Mouse (Mus musculus) hindbrain, embryonic 16.5 days (tissue): ENCODE data around the gene 1700013G24Rik. TPM values are rescaled to one million over a fixed set of nuclear protein-coding genes. Genes with fewer than 3 reads are reported as not detected.

ENCODE experiments used
- ATAC-seq: fragments of 200-750 bp; cut with Nextera tagmentation; 2 replicates; pipeline ENCODE4 v1.8.0; 2017; ENCODE audit warnings: moderate TSS enrichment, moderate library complexity
- H3K27ac ChIP-seq: fragments of 300-500 bp; sonication (generic); 2 replicates; pipeline ENCODE4 v1.5.1; 2014; ENCODE audit warnings: low read depth, mild to moderate bottlenecking, control low read depth, low read length, moderate library complexity
- H3K27me3 ChIP-seq: fragments of 300-500 bp; sonication (generic); replicated peaks from 2 replicates; pipeline ENCODE4 v1.6.1; 2014; ENCODE audit warnings: low read length; ENCODE audit not compliant: control insufficient read depth, insufficient read depth
- H3K36me3 ChIP-seq: fragments of 300-500 bp; sonication (generic); 2 replicates; pipeline ENCODE4 v1.6.1; 2014; ENCODE audit warnings: mild to moderate bottlenecking, low read length, moderate library complexity, mixed read lengths; ENCODE audit not compliant: control insufficient read depth, insufficient read depth
- H3K4me1 ChIP-seq: fragments of 300-500 bp; sonication (generic); 2 replicates; pipeline ENCODE4 v1.6.1; 2014; ENCODE audit warnings: low read depth, low read length; ENCODE audit not compliant: control insufficient read depth, insufficient read depth
- H3K4me2 ChIP-seq: fragments of 300-500 bp; sonication (generic); 2 replicates; pipeline ENCODE4 v1.6.1; 2014; ENCODE audit warnings: mild to moderate bottlenecking, low read length, control low read depth, moderate library complexity
- H3K4me3 ChIP-seq: fragments of 300-500 bp; sonication (generic); 2 replicates; pipeline ENCODE4 v1.5.1; 2014; ENCODE audit warnings: mild to moderate bottlenecking, low read length, control low read depth, moderate library complexity
- H3K9ac ChIP-seq: fragments of 300-500 bp; sonication (generic); 2 replicates; pipeline ENCODE4 v1.6.1; 2014; ENCODE audit warnings: low read depth, mild to moderate bottlenecking, control low read depth, low read length, moderate library complexity
- H3K9me3 ChIP-seq: fragments of 300-500 bp; sonication (generic); 2 replicates; pipeline ENCODE4 v1.6.1; 2014; ENCODE audit warnings: mild to moderate bottlenecking, low read length, moderate library complexity; ENCODE audit not compliant: control insufficient read depth
- WGBS: fragments of 180-500 bp; shearing (Covaris S2); extraction: QIAGEN DNeasy Blood & Tissue Kit; methylation state at CpG from one replicate; pipeline ENCODE4 v1.1.7; 2014; 5-methylcytosine and 5-hydroxymethylcytosine counted together
- polyA plus RNA-seq: library from polyadenylated mRNA; unstranded; fragments of >200 nt; fragmentation: Nextera tagmentation; extraction: Ambion mirVana; gene quantifications from 2 replicates; pipeline ENCODE4 v1.2.1, GENCODE M21; 2015

The 1700013G24Rik gene
- polyA plus RNA-seq, 1 experiment from 2014 or later = not detected

- H3K9ac ChIP-seq = no peak overlapping the region
- no peaks in the 10 kb centered on the region for H3K36me3 ChIP-seq
- H3K27me3 ChIP-seq = no peaks in the 10 kb centered on the region
- no peak for ATAC-seq
- H3K4me1 ChIP-seq = peaks cover 3% of the 10 kb centered on the region
- H3K9me3 ChIP-seq = no peaks in the 10 kb centered on the region
- no peak overlapping the region for H3K4me2 ChIP-seq
- H3K27ac ChIP-seq = no peak overlapping the region
- whole genome bisulfite sequencing = 73% methylated on average over 10 of the region's 10 CpGs
- H3K4me3 ChIP-seq = no peak overlapping the region
Observed at GRCm38 (mm10) chr4:137449715-137450114, 3.4 kb upstream of the 1700013G24Rik start.

- WGBS = 93% methylated on average over 6 of the region's 6 CpGs
Observed at GRCm38 (mm10) chr4:137452190-137452589, 894 bp upstream of the 1700013G24Rik start.

GRCm38 (mm10) chr4:137454582-137454981, 1.5 kb downstream of the 1700013G24Rik start:
- Histone ChIP-seq H3K27me3 (no peaks in the 10 kb centered on the region), H3K4me1 (no peaks in the 10 kb centered on the region), H3K9ac (no peak overlapping the region), H3K4me3 (no peak overlapping the region), H3K36me3 (no peaks in the 10 kb centered on the region), H3K9me3 (no peaks in the 10 kb centered on the region), H3K27ac (no peak overlapping the region), H3K4me2 (no peak overlapping the region)
- WGBS = 91% methylated on average over 14 of the region's 14 CpGs
- no peak for ATAC-seq

More at GRCm38 (mm10) chr4:137452190-137452589, 894 bp upstream of the 1700013G24Rik start:
- H3K9ac ChIP-seq = no peak overlapping the region
- no peaks in the 10 kb centered on the region for H3K27me3 ChIP-seq
- H3K4me3 ChIP-seq = no peak overlapping the region
- ATAC-seq = no peak
- H3K4me2 ChIP-seq = no peak overlapping the region
- peaks cover 3% of the 10 kb centered on the region for H3K4me1 ChIP-seq
- H3K27ac ChIP-seq = no peak overlapping the region
- H3K36me3 ChIP-seq = no peaks in the 10 kb centered on the region
- H3K9me3 ChIP-seq = no peaks in the 10 kb centered on the region

- no peak overlapping the region for H3K4me2 ChIP-seq
- H3K9ac ChIP-seq = no peak overlapping the region
- H3K27me3 ChIP-seq = no peaks in the 10 kb centered on the region
- no peaks in the 10 kb centered on the region for H3K9me3 ChIP-seq
- ATAC-seq = no peak
- no peaks in the 10 kb centered on the region for H3K4me1 ChIP-seq
- H3K36me3 ChIP-seq = no peaks in the 10 kb centered on the region
- WGBS = 83% methylated on average over 12 of the region's 12 CpGs
- no peak overlapping the region for H3K27ac ChIP-seq
- no peak overlapping the region for H3K4me3 ChIP-seq
Observed at GRCm38 (mm10) chr4:137456581-137456980, 3.5 kb downstream of the 1700013G24Rik start.

- ATAC-seq = no peak
- H3K27me3 ChIP-seq = no peaks in the 10 kb centered on the region
- no peaks in the 10 kb centered on the region for H3K4me1 ChIP-seq
- H3K9ac ChIP-seq = no peak overlapping the region
- no peaks in the 10 kb centered on the region for H3K9me3 ChIP-seq
- H3K36me3 ChIP-seq = no peaks in the 10 kb centered on the region
- no peak overlapping the region for H3K4me3 ChIP-seq
- WGBS = 81% methylated on average over 4 of the region's 4 CpGs
- H3K27ac ChIP-seq = no peak overlapping the region
- no peak overlapping the region for H3K4me2 ChIP-seq
Observed at GRCm38 (mm10) chr4:137457292-137457691, 4.2 kb downstream of the 1700013G24Rik start.

- Histone ChIP-seq H3K27me3 (no peaks in the 10 kb centered on the region), H3K36me3 (no peaks in the 10 kb centered on the region), H3K4me1 (no peaks in the 10 kb centered on the region), H3K9ac (no peak overlapping the region), H3K4me3 (no peak overlapping the region), H3K27ac (no peak overlapping the region), H3K4me2 (no peak overlapping the region), H3K9me3 (no peaks in the 10 kb centered on the region)
- WGBS = 78% methylated on average over 9 of the region's 9 CpGs
- no peak for ATAC-seq
Observed at GRCm38 (mm10) chr4:137458310-137458709, 5.2 kb downstream of the 1700013G24Rik start.

GRCm38 (mm10) chr4:137458861-137459260, 5.8 kb downstream of the 1700013G24Rik start:
- H3K36me3 ChIP-seq = no peaks in the 10 kb centered on the region
- H3K9me3 ChIP-seq = no peaks in the 10 kb centered on the region
- H3K9ac ChIP-seq = no peak overlapping the region
- 77% methylated on average over 5 of the region's 5 CpGs for WGBS
- no peaks in the 10 kb centered on the region for H3K27me3 ChIP-seq
- H3K4me3 ChIP-seq = no peak overlapping the region
- no peak for ATAC-seq
- H3K4me1 ChIP-seq = no peaks in the 10 kb centered on the region
- H3K4me2 ChIP-seq = no peak overlapping the region
- no peak overlapping the region for H3K27ac ChIP-seq

- no peaks in the 10 kb centered on the region for H3K36me3 ChIP-seq
- no peak overlapping the region for H3K9ac ChIP-seq
- no peaks in the 10 kb centered on the region for H3K9me3 ChIP-seq
- ATAC-seq = no peak
- no peaks in the 10 kb centered on the region for H3K4me1 ChIP-seq
- 59% methylated on average over 14 of the region's 14 CpGs for WGBS
- H3K4me3 ChIP-seq = no peak overlapping the region
- no peak overlapping the region for H3K4me2 ChIP-seq
- no peak overlapping the region for H3K27ac ChIP-seq
- H3K27me3 ChIP-seq = no peaks in the 10 kb centered on the region
Observed at GRCm38 (mm10) chr4:137460676-137461075, 7.6 kb downstream of the 1700013G24Rik start.

GRCm38 (mm10) chr4:137461217-137461616, 8.1 kb downstream of the 1700013G24Rik start:
- WGBS = 72% methylated on average over 4 of the region's 4 CpGs
- Histone ChIP-seq H3K4me1 (no peaks in the 10 kb centered on the region), H3K9ac (no peak overlapping the region), H3K36me3 (no peaks in the 10 kb centered on the region), H3K4me2 (no peak overlapping the region), H3K27ac (no peak overlapping the region), H3K27me3 (no peaks in the 10 kb centered on the region), H3K4me3 (no peak overlapping the region), H3K9me3 (no peaks in the 10 kb centered on the region)
- ATAC-seq = no peak
